Mouse (Mus musculus): ENCODE results near the gene Epb41l4b. TPM values are rescaled to one million over a fixed set of nuclear protein-coding genes. Genes with fewer than 3 reads are reported as not detected.

Epb41l4b gene
- polyA plus RNA-seq, 1 experiment from 2014 or later, result 1.4 TPM

GRCm38 (mm10) chr4:57046160-57046571, 97.1 kb downstream of the Epb41l4b start:
- Histone ChIP-seq H3K9me3 (ENCODE audit: control insufficient read depth, low read length) (no peaks in the 10 kb centered on the region), H3K27me3 (ENCODE audit: control insufficient read depth, insufficient read depth, low read depth, low read length) (no peaks in the 10 kb centered on the region), H3K4me2 (ENCODE audit: low read depth, low read length) (no peak overlapping the region), H3K27ac (ENCODE audit: low read length) (no peak overlapping the region), H3K9ac (ENCODE audit: low read length) (no peak overlapping the region), H3K4me1 (replicated peaks; ENCODE audit: control insufficient read depth, insufficient read depth, low read length) (no peaks in the 10 kb centered on the region), H3K36me3 (ENCODE audit: control insufficient read depth, insufficient read depth, low read length) (no peaks in the 10 kb centered on the region), H3K4me3 (ENCODE audit: low read length) (no peak overlapping the region)
- no peak for ATAC-seq (ENCODE audit: low read depth)
- 62% methylated on average over 9 of the region's 9 CpGs for WGBS

GRCm38 (mm10) chr4:57043621-57044020, 99.6 kb downstream of the Epb41l4b start:
- ATAC-seq (ENCODE audit: low read depth), result no peak
- 87% methylated on average over 8 of the region's 8 CpGs for WGBS
- no peak overlapping the region for H3K27ac ChIP-seq (ENCODE audit: low read length)

DNA sequence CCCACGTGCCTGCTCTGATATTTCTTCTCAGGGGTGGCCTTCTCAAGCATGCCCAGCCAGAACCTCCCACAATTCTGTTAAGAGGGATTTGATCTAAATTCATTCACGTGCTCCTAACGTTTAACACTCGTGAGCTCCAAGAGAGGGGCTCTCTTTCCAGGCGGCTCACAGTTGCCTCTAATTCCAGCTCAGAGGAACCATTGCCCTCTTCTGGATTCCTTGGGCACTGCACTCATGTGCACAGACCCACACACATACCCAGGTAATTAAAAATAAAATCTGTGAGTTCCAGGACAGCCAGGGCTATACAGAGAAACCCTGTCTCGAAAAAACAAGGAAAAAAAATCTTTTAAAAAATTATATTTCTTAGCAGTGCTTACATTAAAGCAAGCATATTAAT, 101.6 kb downstream of the Epb41l4b start:
- Histone ChIP-seq H3K27me3 (ENCODE audit: control insufficient read depth, insufficient read depth, low read depth, low read length) (peaks cover 2% of the 10 kb centered on the region; the same call in 1 of the 2 replicates), H3K36me3 (ENCODE audit: control insufficient read depth, insufficient read depth, low read length) (no peaks in the 10 kb centered on the region), H3K4me3 (ENCODE audit: low read length) (no peak overlapping the region), H3K4me1 (replicated peaks; ENCODE audit: control insufficient read depth, insufficient read depth, low read length) (0 out of 2 replicates have a peak, but pooled peaks cover 4% of the 10 kb centered on the region), H3K9ac (ENCODE audit: low read length) (no peak overlapping the region), H3K9me3 (ENCODE audit: control insufficient read depth, low read length) (no peaks in the 10 kb centered on the region), H3K4me2 (ENCODE audit: low read depth, low read length) (no peak overlapping the region), H3K27ac (ENCODE audit: low read length) (no peak overlapping the region)
- 87% methylated on average over 6 of the region's 6 CpGs for WGBS
- ATAC-seq (ENCODE audit: low read depth), result no peak

More at GRCm38 (mm10) chr4:57043621-57044020, 99.6 kb downstream of the Epb41l4b start:
- Histone ChIP-seq H3K27me3 (ENCODE audit: control insufficient read depth, insufficient read depth, low read depth, low read length) (peaks cover 2% of the 10 kb centered on the region; the same call in 1 of the 2 replicates), H3K9me3 (ENCODE audit: control insufficient read depth, low read length) (no peaks in the 10 kb centered on the region), H3K4me3 (ENCODE audit: low read length) (no peak overlapping the region), H3K4me1 (replicated peaks; ENCODE audit: control insufficient read depth, insufficient read depth, low read length) (0 out of 2 replicates have a peak, but pooled peaks cover 4% of the 10 kb centered on the region), H3K9ac (ENCODE audit: low read length) (no peak overlapping the region), H3K36me3 (ENCODE audit: control insufficient read depth, insufficient read depth, low read length) (no peaks in the 10 kb centered on the region), H3K4me2 (ENCODE audit: low read depth, low read length) (no peak overlapping the region)

DNA sequence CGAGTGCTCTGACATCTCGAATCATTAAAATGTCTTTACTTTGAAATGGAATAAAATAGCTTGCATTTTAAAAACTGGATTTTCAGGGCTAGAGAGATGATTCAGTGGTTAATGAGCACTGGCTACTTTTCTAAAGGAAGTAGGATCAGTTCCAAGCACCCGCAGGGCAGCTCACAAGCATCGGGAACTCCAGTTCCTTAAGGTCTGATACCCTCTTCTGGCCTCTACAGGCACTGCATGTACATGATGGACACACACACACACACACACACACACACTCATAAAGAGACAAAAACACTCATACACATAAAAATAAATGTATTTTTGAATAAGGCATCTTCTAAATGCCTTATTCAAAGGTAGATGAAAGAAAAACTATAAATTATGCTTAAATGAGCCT, 102.0 kb downstream of the Epb41l4b start:
- Histone ChIP-seq H3K4me3 (ENCODE audit: low read length) (no peak overlapping the region), H3K36me3 (ENCODE audit: control insufficient read depth, insufficient read depth, low read length) (no peaks in the 10 kb centered on the region), H3K9ac (ENCODE audit: low read length) (no peak overlapping the region), H3K9me3 (ENCODE audit: control insufficient read depth, low read length) (no peaks in the 10 kb centered on the region), H3K27me3 (ENCODE audit: control insufficient read depth, insufficient read depth, low read depth, low read length) (peaks cover 2% of the 10 kb centered on the region; the same call in 1 of the 2 replicates), H3K27ac (ENCODE audit: low read length) (no peak overlapping the region), H3K4me1 (replicated peaks; ENCODE audit: control insufficient read depth, insufficient read depth, low read length) (0 out of 2 replicates have a peak, but pooled peaks cover 4% of the 10 kb centered on the region), H3K4me2 (ENCODE audit: low read depth, low read length) (no peak overlapping the region)
- no peak for ATAC-seq (ENCODE audit: low read depth)
- WGBS, result 89% methylated on average over 4 of the region's 4 CpGs

- ATAC-seq (ENCODE audit: low read depth), result no peak
- Histone ChIP-seq H3K27ac (ENCODE audit: low read length) (no peak overlapping the region), H3K9me3 (ENCODE audit: control insufficient read depth, low read length) (no peaks in the 10 kb centered on the region), H3K36me3 (ENCODE audit: control insufficient read depth, insufficient read depth, low read length) (no peaks in the 10 kb centered on the region), H3K4me1 (replicated peaks; ENCODE audit: control insufficient read depth, insufficient read depth, low read length) (0 out of 2 replicates have a peak, but pooled peaks cover 4% of the 10 kb centered on the region), H3K27me3 (ENCODE audit: control insufficient read depth, insufficient read depth, low read depth, low read length) (peaks cover 2% of the 10 kb centered on the region; the same call in 1 of the 2 replicates), H3K4me3 (ENCODE audit: low read length) (no peak overlapping the region), H3K9ac (ENCODE audit: low read length) (no peak overlapping the region), H3K4me2 (ENCODE audit: low read depth, low read length) (no peak overlapping the region)
- WGBS, result 57% methylated on average over 8 of the region's 8 CpGs
Observed at GRCm38 (mm10) chr4:57040481-57040880, 102.8 kb downstream of the Epb41l4b start.

DNA sequence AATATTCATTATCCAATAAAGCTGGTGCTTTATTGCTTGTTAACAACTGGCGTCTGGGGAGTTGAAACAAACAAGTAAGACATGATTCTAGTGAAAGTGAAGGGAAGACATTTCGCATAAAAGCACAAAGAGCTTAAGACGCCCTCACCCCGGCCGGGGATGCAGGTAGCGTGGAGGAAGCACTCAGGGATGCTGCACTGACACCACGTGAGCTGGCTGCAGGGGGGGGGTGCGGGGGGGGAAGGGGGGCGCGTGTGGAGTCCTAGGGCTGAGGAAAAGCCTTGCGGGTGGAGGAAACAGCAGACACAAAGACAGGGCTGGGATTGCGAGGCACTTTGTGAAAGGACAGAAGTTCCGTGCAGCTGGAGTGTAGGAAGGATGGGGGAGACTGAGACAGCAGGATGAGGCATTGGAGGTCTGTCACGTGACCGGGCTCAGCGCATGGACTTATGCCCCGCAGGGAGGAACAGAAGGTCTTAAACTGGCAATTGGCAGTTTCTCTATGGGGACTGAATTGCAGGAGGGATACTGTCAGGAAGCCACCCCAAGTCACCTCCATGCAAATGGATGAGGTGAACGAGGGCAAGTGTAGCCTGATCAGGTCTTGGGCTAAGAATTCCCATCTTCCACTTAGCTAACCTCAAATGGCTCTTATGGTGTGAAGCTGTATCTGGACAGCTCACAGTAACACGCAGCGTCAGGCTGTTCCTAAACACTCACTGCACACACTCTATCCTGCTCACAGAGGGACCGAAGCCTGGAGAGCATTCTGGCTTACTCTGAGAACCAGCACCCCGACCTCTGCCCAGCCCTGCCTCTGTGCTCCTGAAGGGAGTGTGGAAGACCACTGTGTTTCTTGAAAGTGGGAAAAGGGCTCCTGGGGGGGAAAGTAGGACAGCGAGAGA, 103.9 kb downstream of the Epb41l4b start:
- peak overlapping the region; percentile 45 for H3K4me2 ChIP-seq (ENCODE audit: low read depth, low read length)
- peak; percentile 51; the same call in 1 of the 2 replicates for ATAC-seq (ENCODE audit: low read depth)
- 12% methylated on average over 19 of the region's 23 CpGs for WGBS

GRCm38 (mm10) chr4:57037554-57037953, 105.7 kb downstream of the Epb41l4b start:
- no peaks in the 10 kb centered on the region for H3K9me3 ChIP-seq (ENCODE audit: control insufficient read depth, low read length)
- H3K4me2 ChIP-seq (ENCODE audit: low read depth, low read length), result no peak overlapping the region
- H3K9ac ChIP-seq (ENCODE audit: low read length), result no peak overlapping the region
- no peak overlapping the region for H3K27ac ChIP-seq (ENCODE audit: low read length)
- H3K4me1 ChIP-seq (replicated peaks; ENCODE audit: control insufficient read depth, insufficient read depth, low read length), result 0 out of 2 replicates have a peak, but pooled peaks cover 4% of the 10 kb centered on the region
- ATAC-seq (ENCODE audit: low read depth), result no peak
- H3K4me3 ChIP-seq (ENCODE audit: low read length), result no peak overlapping the region
- H3K27me3 ChIP-seq (ENCODE audit: control insufficient read depth, insufficient read depth, low read depth, low read length), result peaks cover 2% of the 10 kb centered on the region; the same call in 1 of the 2 replicates
- 70% methylated on average over 7 of the region's 7 CpGs for WGBS
- no peaks in the 10 kb centered on the region for H3K36me3 ChIP-seq (ENCODE audit: control insufficient read depth, insufficient read depth, low read length)

More for the DNA sequence above, 103.9 kb downstream of the Epb41l4b start:
- Histone ChIP-seq H3K4me1 (replicated peaks; ENCODE audit: control insufficient read depth, insufficient read depth, low read length) (0 out of 2 replicates have a peak, but pooled peaks cover 4% of the 10 kb centered on the region), H3K9me3 (ENCODE audit: control insufficient read depth, low read length) (no peaks in the 10 kb centered on the region), H3K36me3 (ENCODE audit: control insufficient read depth, insufficient read depth, low read length) (no peaks in the 10 kb centered on the region), H3K9ac (ENCODE audit: low read length) (peak overlapping the region; percentile 15; the same call in 1 of the 2 replicates), H3K27ac (ENCODE audit: low read length) (no peak overlapping the region), H3K4me3 (ENCODE audit: low read length) (peak overlapping the region; percentile 15; the same call in 1 of the 2 replicates), H3K27me3 (ENCODE audit: control insufficient read depth, insufficient read depth, low read depth, low read length) (peaks cover 2% of the 10 kb centered on the region; the same call in 1 of the 2 replicates)

GRCm38 (mm10) chr4:57034169-57034568, 109.1 kb downstream of the Epb41l4b start:
- H3K4me3 ChIP-seq (ENCODE audit: low read length), result no peak overlapping the region

DNA sequence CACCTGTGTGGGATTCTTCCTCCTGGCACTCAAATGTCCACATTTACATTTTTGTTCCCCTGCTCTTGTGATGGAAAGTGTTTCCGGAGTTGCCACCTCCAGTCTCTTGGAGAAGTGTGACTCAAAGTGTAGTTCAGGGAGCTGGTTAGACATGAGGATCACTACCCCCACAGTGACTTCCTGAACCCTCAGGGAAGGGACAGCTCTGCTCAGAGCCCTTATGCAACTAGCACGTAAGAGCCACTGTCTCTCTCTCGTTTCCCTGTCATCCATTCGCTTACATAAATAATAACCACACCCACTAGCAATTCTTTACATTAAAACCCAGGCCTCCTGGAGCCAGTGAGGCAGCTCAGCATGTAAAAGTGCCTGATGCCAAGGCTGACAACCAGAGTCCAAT, 111.8 kb downstream of the Epb41l4b start:
- no peak for ATAC-seq (ENCODE audit: low read depth)
- whole genome bisulfite sequencing, result 47% methylated on average over 4 of the region's 4 CpGs
- Histone ChIP-seq H3K27me3 (ENCODE audit: control insufficient read depth, insufficient read depth, low read depth, low read length) (no peaks in the 10 kb centered on the region), H3K4me1 (replicated peaks; ENCODE audit: control insufficient read depth, insufficient read depth, low read length) (no peaks in the 10 kb centered on the region), H3K36me3 (ENCODE audit: control insufficient read depth, insufficient read depth, low read length) (no peaks in the 10 kb centered on the region), H3K9ac (ENCODE audit: low read length) (no peak overlapping the region), H3K27ac (ENCODE audit: low read length) (no peak overlapping the region), H3K9me3 (ENCODE audit: control insufficient read depth, low read length) (no peaks in the 10 kb centered on the region), H3K4me2 (ENCODE audit: low read depth, low read length) (no peak overlapping the region), H3K4me3 (ENCODE audit: low read length) (no peak overlapping the region)

More at GRCm38 (mm10) chr4:57034169-57034568, 109.1 kb downstream of the Epb41l4b start:
- no peaks in the 10 kb centered on the region; the same call in 1 of the 2 replicates for H3K27me3 ChIP-seq (ENCODE audit: control insufficient read depth, insufficient read depth, low read depth, low read length)
- no peaks in the 10 kb centered on the region for H3K9me3 ChIP-seq (ENCODE audit: control insufficient read depth, low read length)
- H3K4me2 ChIP-seq (ENCODE audit: low read depth, low read length), result no peak overlapping the region
- H3K4me1 ChIP-seq (replicated peaks; ENCODE audit: control insufficient read depth, insufficient read depth, low read length), result 0 out of 2 replicates have a peak, but pooled peaks cover under 1% of the 10 kb centered on the region
- H3K27ac ChIP-seq (ENCODE audit: low read length), result no peak overlapping the region
- 69% methylated on average over 5 of the region's 5 CpGs for WGBS
- no peak for ATAC-seq (ENCODE audit: low read depth)
- no peak overlapping the region for H3K9ac ChIP-seq (ENCODE audit: low read length)
- no peaks in the 10 kb centered on the region for H3K36me3 ChIP-seq (ENCODE audit: control insufficient read depth, insufficient read depth, low read length)

Data from lung, embryonic 16.5 days (tissue).